Mouse (Mus musculus) heart, postnatal 0 days (tissue): ENCODE results near the gene Gpr176.

ENCODE experiments used
- CTCF ChIP-seq: IDR thresholded peaks from 2 replicates; pipeline ENCODE4 v1.5.1; 2016; ENCODE audit warnings: antibody characterized with exemption, control low read depth, low read depth
- EP300 ChIP-seq: IDR thresholded peaks from 2 replicates; pipeline ENCODE4 v1.6.1; 2016; ENCODE audit warnings: antibody characterized with exemption, low read depth

DNA sequence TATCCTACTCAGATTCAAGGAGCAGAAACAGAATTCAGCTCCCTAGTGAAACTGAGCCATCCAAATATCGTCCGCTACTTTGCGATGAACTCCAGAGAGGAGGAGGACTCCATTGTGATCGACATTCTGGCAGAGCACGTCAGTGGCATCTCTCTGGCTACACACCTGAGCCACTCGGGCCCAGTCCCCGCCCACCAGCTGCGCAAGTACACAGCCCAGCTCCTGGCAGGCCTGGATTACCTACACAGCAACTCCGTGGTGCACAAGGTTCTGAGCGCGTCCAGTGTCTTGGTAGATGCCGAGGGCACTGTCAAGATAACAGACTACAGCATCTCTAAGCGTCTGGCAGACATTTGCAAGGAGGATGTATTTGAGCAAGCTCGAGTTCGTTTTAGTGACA, 48.7 kb upstream of the Gpr176 start:
- TF ChIP-seq EP300 (no peak), CTCF (no peak)
